Mouse (Mus musculus): ENCODE results near the gene 2810408A11Rik.

DNA sequence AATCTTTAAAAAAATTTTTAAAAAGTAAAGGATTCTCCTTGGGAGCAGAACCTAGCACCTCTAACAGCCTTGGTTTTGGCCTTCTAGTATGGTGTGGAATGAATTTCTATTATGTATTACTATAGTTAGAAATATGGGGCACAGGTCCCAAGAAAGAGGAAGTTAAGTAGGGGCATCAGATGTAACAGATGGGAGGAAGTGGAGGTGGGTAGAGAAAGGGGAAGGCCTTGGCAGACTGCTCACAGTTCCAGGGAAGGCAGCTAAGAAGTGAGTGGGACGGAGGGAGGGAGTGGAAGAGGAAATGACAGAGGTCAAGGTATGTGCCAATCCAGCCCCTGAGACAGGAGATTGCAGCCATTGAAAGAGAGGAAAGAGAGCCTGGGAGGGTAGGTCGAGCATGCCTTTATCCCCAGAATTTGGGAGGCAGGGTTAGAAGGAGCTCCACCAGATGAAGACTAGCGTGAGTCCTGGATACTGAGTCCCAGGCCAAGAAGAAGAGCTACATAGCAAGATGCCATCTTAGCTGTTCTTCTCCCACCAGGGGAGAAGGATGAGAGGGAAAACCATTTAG is 30.3 kb upstream of the 2810408A11Rik start:
- no peak for TF ChIP-seq CTCF (IDR thresholded peaks at IDR 0.05; ENCODE audit: low read depth)
- TF ChIP-seq EP300 (IDR thresholded peaks at IDR 0.05; ENCODE audit: low read depth): no peak
